Mouse (Mus musculus) CH12F3 (cell line): ENCODE results near the gene Vmn1r107.
"Not testable (repeated sequence)": the region's sequence is repeated elsewhere in the genome, so short reads cannot be mapped to it uniquely, and the experiment has no call there.

Experiments used
- in situ Hi-C: fragments of 300-500 bp; cut with MboI; formaldehyde crosslinking; loops from 2 replicates; pipeline ENCODE4 v1.14.3; 2020; ENCODE audit warnings: low sequenced_read_pairs

Gene Vmn1r107

DNA sequence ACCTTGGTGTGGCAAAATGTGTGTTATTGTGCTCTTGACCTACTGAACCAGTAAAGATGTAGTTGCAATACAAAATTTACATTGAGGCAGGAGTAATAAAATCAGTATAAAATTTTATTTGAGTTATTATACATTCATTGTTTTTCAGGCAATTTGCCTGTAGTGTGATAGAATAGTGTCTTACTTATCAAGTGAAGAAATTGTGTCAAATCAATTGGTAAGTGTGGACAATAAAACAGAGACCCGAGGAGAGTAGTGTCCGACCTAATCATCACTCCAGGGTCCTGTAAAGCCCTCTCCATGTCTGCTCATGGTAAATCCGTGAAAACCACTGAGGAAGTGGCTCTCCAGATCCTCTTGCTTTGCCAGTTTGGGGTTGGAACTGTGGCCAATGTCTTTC is at the start of gene Vmn1r107:
Gene Vmn1r107, plus strand, starts transcription at position 301 of the 400 bp plus-strand sequence.
- in situ Hi-C loops = not testable (repeated sequence)

DNA sequence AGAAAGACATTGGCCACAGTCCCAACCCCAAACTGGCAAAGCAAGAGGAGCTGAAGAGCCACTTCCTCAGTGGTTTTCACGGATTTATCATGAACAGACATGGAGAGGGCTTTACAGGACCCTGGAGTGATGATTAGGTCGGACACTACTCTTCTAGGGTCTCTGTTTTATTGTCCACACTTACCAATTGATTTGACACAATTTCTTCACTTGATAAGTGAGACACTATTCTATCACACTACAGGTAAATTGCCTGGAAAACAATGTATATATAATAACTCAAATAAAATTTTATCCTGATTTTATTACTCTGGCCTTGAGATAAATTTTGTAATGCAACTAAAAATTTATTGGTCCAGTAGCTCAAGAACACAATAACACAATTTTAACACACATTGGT is 34.4 kb downstream of the Vmn1r107 start, which contains the start of gene Vmn1r111:
Gene Vmn1r111, minus strand, starts transcription at position 101 of the 400 bp plus-strand sequence.
- in situ Hi-C loops = not testable (repeated sequence)
